Mouse (Mus musculus): ENCODE measurements around the gene Ubn1.

- no peak for TF ChIP-seq CHD2 (IDR thresholded peaks at IDR 0.05; ENCODE audit: low read depth, low read length)
- TF ChIP-seq MAFK (IDR thresholded peaks at IDR 0.05; ENCODE audit: insufficient read depth, low read depth, low read length), result no peak
- TF ChIP-seq HCFC1 (IDR thresholded peaks at IDR 0.05; ENCODE audit: borderline replicate concordance, insufficient read depth, low read length), result no peak
- TF ChIP-seq ZC3H11A (IDR thresholded peaks at IDR 0.05; ENCODE audit: borderline replicate concordance, low read depth, low read length), result no peak
- no peak for TF ChIP-seq ZNF384 (IDR thresholded peaks at IDR 0.05; ENCODE audit: low read depth, low read length)
These were observed 80.9 kb downstream of the Ubn1 start for GRCm38 (mm10) chr16:5130766-5131165.

All from ES-E14 (cell line).